Mouse (Mus musculus): ENCODE measurements around the gene Csf3r. TPM values are rescaled to one million over a fixed set of nuclear protein-coding genes. Genes with fewer than 3 reads are reported as not detected.

The Csf3r gene
- polyA plus RNA-seq, 1 experiment from 2014 or later = 0.70 TPM

- ATAC-seq = peak; percentile 65
- Histone ChIP-seq H3K27ac (ENCODE audit: low read length) (peak overlapping the region; percentile 46), H3K9ac (replicated peaks; ENCODE audit: low read depth, low read length) (no peak overlapping the region), H3K27me3 (replicated peaks; ENCODE audit: control insufficient read depth, insufficient read depth, low read length) (no peaks in the 10 kb centered on the region), H3K4me3 (replicated peaks; ENCODE audit: low read length) (no peak overlapping the region), H3K36me3 (ENCODE audit: control insufficient read depth, insufficient read depth) (no peaks in the 10 kb centered on the region), H3K9me3 (ENCODE audit: control insufficient read depth, low read length) (no peaks in the 10 kb centered on the region), H3K4me2 (ENCODE audit: low read length) (no peak overlapping the region), H3K4me1 (replicated peaks; ENCODE audit: control insufficient read depth, insufficient read depth, low read length) (peaks cover 9% of the 10 kb centered on the region; the same call in 1 of the 2 replicates)
- WGBS = 45% methylated on average over 15 of the region's 15 CpGs
These were observed 43.2 kb downstream of the Csf3r start for GRCm38 (mm10) chr4:126067401-126068077.

GRCm38 (mm10) chr4:126068842-126069241, 44.5 kb downstream of the Csf3r start:
- H3K4me2 ChIP-seq (ENCODE audit: low read length) = no peak overlapping the region
- 88% methylated on average over 6 of the region's 6 CpGs for WGBS
- H3K9me3 ChIP-seq (ENCODE audit: control insufficient read depth, low read length) = no peaks in the 10 kb centered on the region
- no peak overlapping the region for H3K4me3 ChIP-seq (replicated peaks; ENCODE audit: low read length)
- no peaks in the 10 kb centered on the region for H3K27me3 ChIP-seq (replicated peaks; ENCODE audit: control insufficient read depth, insufficient read depth, low read length)
- H3K27ac ChIP-seq (ENCODE audit: low read length) = no peak overlapping the region
- H3K36me3 ChIP-seq (ENCODE audit: control insufficient read depth, insufficient read depth) = no peaks in the 10 kb centered on the region
- no peak for ATAC-seq
- H3K4me1 ChIP-seq (replicated peaks; ENCODE audit: control insufficient read depth, insufficient read depth, low read length) = peaks cover 9% of the 10 kb centered on the region; the same call in 1 of the 2 replicates
- H3K9ac ChIP-seq (replicated peaks; ENCODE audit: low read depth, low read length) = no peak overlapping the region

- no peak overlapping the region for H3K4me3 ChIP-seq (replicated peaks; ENCODE audit: low read length)
- H3K27ac ChIP-seq (ENCODE audit: low read length) = no peak overlapping the region
- 79% methylated on average over 6 of the region's 6 CpGs for WGBS
- H3K27me3 ChIP-seq (replicated peaks; ENCODE audit: control insufficient read depth, insufficient read depth, low read length) = no peaks in the 10 kb centered on the region
- ATAC-seq = no peak
- H3K4me1 ChIP-seq (replicated peaks; ENCODE audit: control insufficient read depth, insufficient read depth, low read length) = no peaks in the 10 kb centered on the region
- H3K9me3 ChIP-seq (ENCODE audit: control insufficient read depth, low read length) = no peaks in the 10 kb centered on the region
- no peak overlapping the region for H3K9ac ChIP-seq (replicated peaks; ENCODE audit: low read depth, low read length)
- no peak overlapping the region for H3K4me2 ChIP-seq (ENCODE audit: low read length)
- no peaks in the 10 kb centered on the region for H3K36me3 ChIP-seq (ENCODE audit: control insufficient read depth, insufficient read depth)
These were observed 53.5 kb downstream of the Csf3r start for GRCm38 (mm10) chr4:126077833-126078232.

- Histone ChIP-seq H3K4me2 (ENCODE audit: low read length) (no peak overlapping the region), H3K4me3 (replicated peaks; ENCODE audit: low read length) (no peak overlapping the region), H3K9me3 (ENCODE audit: control insufficient read depth, low read length) (no peaks in the 10 kb centered on the region), H3K36me3 (ENCODE audit: control insufficient read depth, insufficient read depth) (no peaks in the 10 kb centered on the region), H3K27ac (ENCODE audit: low read length) (no peak overlapping the region), H3K27me3 (replicated peaks; ENCODE audit: control insufficient read depth, insufficient read depth, low read length) (no peaks in the 10 kb centered on the region), H3K4me1 (replicated peaks; ENCODE audit: control insufficient read depth, insufficient read depth, low read length) (no peaks in the 10 kb centered on the region), H3K9ac (replicated peaks; ENCODE audit: low read depth, low read length) (no peak overlapping the region)
- WGBS = 82% methylated on average over 4 of the region's 4 CpGs
- no peak for ATAC-seq
These were observed 54.9 kb downstream of the Csf3r start for GRCm38 (mm10) chr4:126079266-126079665.

GRCm38 (mm10) chr4:126081601-126082000, 57.3 kb downstream of the Csf3r start:
- Histone ChIP-seq H3K4me1 (replicated peaks; ENCODE audit: control insufficient read depth, insufficient read depth, low read length) (no peaks in the 10 kb centered on the region), H3K9me3 (ENCODE audit: control insufficient read depth, low read length) (no peaks in the 10 kb centered on the region), H3K9ac (replicated peaks; ENCODE audit: low read depth, low read length) (no peak overlapping the region), H3K27ac (ENCODE audit: low read length) (no peak overlapping the region), H3K4me3 (replicated peaks; ENCODE audit: low read length) (no peak overlapping the region), H3K4me2 (ENCODE audit: low read length) (no peak overlapping the region), H3K36me3 (ENCODE audit: control insufficient read depth, insufficient read depth) (no peaks in the 10 kb centered on the region), H3K27me3 (replicated peaks; ENCODE audit: control insufficient read depth, insufficient read depth, low read length) (no peaks in the 10 kb centered on the region)
- ATAC-seq = no peak
- 97% methylated on average over 1 of the region's 1 CpGs for WGBS

- Histone ChIP-seq H3K9ac (replicated peaks; ENCODE audit: low read depth, low read length) (no peak overlapping the region), H3K9me3 (ENCODE audit: control insufficient read depth, low read length) (no peaks in the 10 kb centered on the region), H3K4me2 (ENCODE audit: low read length) (no peak overlapping the region), H3K36me3 (ENCODE audit: control insufficient read depth, insufficient read depth) (no peaks in the 10 kb centered on the region), H3K27ac (ENCODE audit: low read length) (no peak overlapping the region), H3K4me1 (replicated peaks; ENCODE audit: control insufficient read depth, insufficient read depth, low read length) (no peaks in the 10 kb centered on the region), H3K27me3 (replicated peaks; ENCODE audit: control insufficient read depth, insufficient read depth, low read length) (no peaks in the 10 kb centered on the region), H3K4me3 (replicated peaks; ENCODE audit: low read length) (no peak overlapping the region)
- WGBS = 93% methylated on average over 9 of the region's 9 CpGs
- no peak for ATAC-seq
These were observed 58.7 kb downstream of the Csf3r start for GRCm38 (mm10) chr4:126083021-126083420.

- H3K27ac ChIP-seq (ENCODE audit: low read length) = no peak overlapping the region
- H3K4me3 ChIP-seq (replicated peaks; ENCODE audit: low read length) = no peak overlapping the region
- H3K9ac ChIP-seq (replicated peaks; ENCODE audit: low read depth, low read length) = no peak overlapping the region
- no peaks in the 10 kb centered on the region for H3K36me3 ChIP-seq (ENCODE audit: control insufficient read depth, insufficient read depth)
- H3K27me3 ChIP-seq (replicated peaks; ENCODE audit: control insufficient read depth, insufficient read depth, low read length) = no peaks in the 10 kb centered on the region
- WGBS = 75% methylated on average over 8 of the region's 8 CpGs
- H3K4me2 ChIP-seq (ENCODE audit: low read length) = no peak overlapping the region
- no peaks in the 10 kb centered on the region for H3K9me3 ChIP-seq (ENCODE audit: control insufficient read depth, low read length)
- ATAC-seq = no peak
- no peaks in the 10 kb centered on the region for H3K4me1 ChIP-seq (replicated peaks; ENCODE audit: control insufficient read depth, insufficient read depth, low read length)
These were observed 60.0 kb downstream of the Csf3r start for GRCm38 (mm10) chr4:126084382-126084781.

GRCm38 (mm10) chr4:126085996-126086576, 61.7 kb downstream of the Csf3r start:
- H3K27me3 ChIP-seq (replicated peaks; ENCODE audit: control insufficient read depth, insufficient read depth, low read length) = no peaks in the 10 kb centered on the region
- WGBS = 28% methylated on average over 7 of the region's 7 CpGs
- H3K27ac ChIP-seq (ENCODE audit: low read length) = no peak overlapping the region
- no peak overlapping the region for H3K4me2 ChIP-seq (ENCODE audit: low read length)
- no peak overlapping the region for H3K9ac ChIP-seq (replicated peaks; ENCODE audit: low read depth, low read length)
- no peak overlapping the region for H3K4me3 ChIP-seq (replicated peaks; ENCODE audit: low read length)
- H3K9me3 ChIP-seq (ENCODE audit: control insufficient read depth, low read length) = no peaks in the 10 kb centered on the region
- H3K36me3 ChIP-seq (ENCODE audit: control insufficient read depth, insufficient read depth) = no peaks in the 10 kb centered on the region
- no peaks in the 10 kb centered on the region for H3K4me1 ChIP-seq (replicated peaks; ENCODE audit: control insufficient read depth, insufficient read depth, low read length)
- ATAC-seq = peak; percentile 68; the same call in 1 of the 2 replicates

- H3K27ac ChIP-seq (ENCODE audit: low read length) = no peak overlapping the region
- no peak for ATAC-seq
- H3K36me3 ChIP-seq (ENCODE audit: control insufficient read depth, insufficient read depth) = no peaks in the 10 kb centered on the region
- H3K9me3 ChIP-seq (ENCODE audit: control insufficient read depth, low read length) = no peaks in the 10 kb centered on the region
- no peaks in the 10 kb centered on the region for H3K4me1 ChIP-seq (replicated peaks; ENCODE audit: control insufficient read depth, insufficient read depth, low read length)
- no peak overlapping the region for H3K9ac ChIP-seq (replicated peaks; ENCODE audit: low read depth, low read length)
- 84% methylated on average over 7 of the region's 7 CpGs for WGBS
- H3K4me3 ChIP-seq (replicated peaks; ENCODE audit: low read length) = no peak overlapping the region
- no peak overlapping the region for H3K4me2 ChIP-seq (ENCODE audit: low read length)
- no peaks in the 10 kb centered on the region for H3K27me3 ChIP-seq (replicated peaks; ENCODE audit: control insufficient read depth, insufficient read depth, low read length)
These were observed 65.9 kb downstream of the Csf3r start for GRCm38 (mm10) chr4:126090101-126090847.
